Mouse (Mus musculus): Measurements from ENCODE around the gene Scgb1a1. TPM values are rescaled to one million over a fixed set of nuclear protein-coding genes. Genes with fewer than 3 reads are reported as not detected.

The Scgb1a1 gene
- total and polyA plus RNA-seq, 3 experiments = not detected

DNA sequence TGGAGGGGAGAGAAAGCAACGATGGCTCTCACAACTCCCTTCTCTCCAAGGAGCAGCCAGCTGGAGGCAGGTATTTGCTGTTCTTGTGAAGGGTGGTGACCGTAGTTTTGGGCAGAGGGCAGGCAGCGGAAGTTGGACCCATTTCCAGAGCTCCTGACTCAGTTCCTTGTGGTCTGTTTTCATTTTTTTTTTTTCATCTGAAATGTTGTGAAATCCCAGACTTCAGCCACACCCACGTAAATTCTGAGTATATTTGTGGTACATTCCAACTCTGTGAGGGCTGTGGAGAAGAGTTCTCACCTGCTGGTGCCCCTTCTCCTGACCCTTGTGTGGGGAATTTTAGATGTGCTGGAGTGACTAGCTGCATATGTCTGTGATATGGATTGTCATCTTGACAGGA is 27.7 kb downstream of the Scgb1a1 start:
- Histone ChIP-seq H3K27me3 (ENCODE audit: control insufficient read depth in 1 of 2, insufficient read depth in 2 of 2, low read length in 2 of 2) (no peaks in the 10 kb centered on the region), H3K4me1 (ENCODE audit: control insufficient read depth in 1 of 2, insufficient read depth in 2 of 2, low read length in 2 of 2) (peaks cover 42 to 80% of the 10 kb centered on the region in 2 experiments), H3K36me3 (ENCODE audit: control insufficient read depth in 1 of 2, insufficient read depth in 2 of 2, low read length in 2 of 2) (peaks cover 0 to 80% of the 10 kb centered on the region in 2 experiments; a peak in 2 of 4 replicates), H3K27ac (ENCODE audit: control insufficient read depth, low read depth, low read length) (no peak overlapping the region), H3K9me3 (replicated peaks; ENCODE audit: insufficient read depth, low read length) (no peaks in the 10 kb centered on the region), H3K9ac (ENCODE audit: control insufficient read depth, low read depth, low read length, poor library complexity, severe bottlenecking) (no peak overlapping the region), H3K4me3 (ENCODE audit: control insufficient read depth in 1 of 2, insufficient read depth in 1 of 2, low read depth in 2 of 2, low read length in 2 of 2) (no peak overlapping the region), H3K79me2 (ENCODE audit: control insufficient read depth, insufficient read depth, low read length, poor library complexity) (no peaks in the 10 kb centered on the region)
- DNase-seq (ENCODE audit: low read depth, low spot score) = no peak
- TF ChIP-seq EP300 (IDR thresholded peaks at IDR 0.05; ENCODE audit: low read depth in 1 of 2, low read length in 2 of 2) (no peak), MEF2A (IDR thresholded peaks at IDR 0.05; ENCODE audit: extremely low read depth, insufficient replicate concordance, low read depth, low read length, poor library complexity, severe bottlenecking) (no peak), SIN3A (IDR thresholded peaks at IDR 0.05; ENCODE audit: low read length) (no peak), JUND (IDR thresholded peaks at IDR 0.05; ENCODE audit: low read depth, low read length) (no peak), USF1 (IDR thresholded peaks at IDR 0.05; ENCODE audit: low read depth, low read length) (no peak), UBTF (IDR thresholded peaks at IDR 0.05; ENCODE audit: borderline replicate concordance, insufficient read depth, low read depth, low read length) (no peak), USF2 (IDR thresholded peaks at IDR 0.05; ENCODE audit: borderline replicate concordance in 1 of 2, insufficient read depth in 1 of 2, low read depth in 1 of 2, low read length in 2 of 2) (no peak), MAFK (IDR thresholded peaks at IDR 0.05; ENCODE audit: borderline replicate concordance, low read depth, low read length) (no peak), ELF1 (IDR thresholded peaks at IDR 0.05; ENCODE audit: low read depth, low read length) (no peak), ZMIZ1 (IDR thresholded peaks at IDR 0.05; ENCODE audit: low read depth, low read length) (no peak), E2F4 (IDR thresholded peaks at IDR 0.05; ENCODE audit: borderline replicate concordance, low read depth, low read length) (no peak), CHD2 (IDR thresholded peaks at IDR 0.05; ENCODE audit: low read length) (no peak), SMC3 (IDR thresholded peaks at IDR 0.05; ENCODE audit: low read depth, low read length) (no peak), CHD1 (IDR thresholded peaks at IDR 0.05; ENCODE audit: low read depth, low read length) (no peak), NRF1 (IDR thresholded peaks at IDR 0.05; ENCODE audit: insufficient read depth, low read depth, low read length, poor library complexity, severe bottlenecking) (no peak), ZNF384 (IDR thresholded peaks at IDR 0.05; ENCODE audit: low read depth, low read length) (no peak), KAT2A (conservative IDR thresholded peaks at IDR 0.05; ENCODE audit: low read depth, low read length) (no peak), MYB (IDR thresholded peaks at IDR 0.05; ENCODE audit: low read depth, low read length) (no peak), BHLHE40 (IDR thresholded peaks at IDR 0.05; ENCODE audit: borderline replicate concordance, low read depth, low read length) (no peak), MAX (IDR thresholded peaks at IDR 0.05; ENCODE audit: low read length) (no peak)

DNA sequence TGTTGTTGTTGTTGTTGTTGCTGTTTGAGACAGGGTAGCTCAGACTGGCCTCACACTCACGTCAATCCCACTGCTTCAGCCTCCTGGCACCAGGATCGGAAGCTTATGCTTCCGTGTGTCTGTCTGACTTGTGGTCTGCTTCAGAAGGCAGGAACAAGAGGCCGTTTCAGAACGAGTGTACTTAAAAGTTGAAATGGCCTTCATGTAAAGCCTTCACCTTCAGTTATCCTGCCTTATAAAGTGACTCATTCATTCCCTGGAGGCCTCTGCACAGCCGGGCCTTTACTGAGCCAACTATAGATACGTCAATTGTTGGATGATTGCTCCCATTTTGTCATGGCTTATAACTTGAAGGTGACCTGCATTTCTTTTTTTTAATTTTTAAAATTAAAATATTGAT is 28.4 kb downstream of the Scgb1a1 start:
- Histone ChIP-seq H3K79me2 (ENCODE audit: control insufficient read depth, insufficient read depth, low read length, poor library complexity) (no peaks in the 10 kb centered on the region), H3K36me3 (ENCODE audit: control insufficient read depth in 1 of 2, insufficient read depth in 2 of 2, low read length in 2 of 2) (peaks cover 0 to 80% of the 10 kb centered on the region in 2 experiments; a peak in 2 of 4 replicates), H3K9ac (ENCODE audit: control insufficient read depth, low read depth, low read length, poor library complexity, severe bottlenecking) (no peak overlapping the region), H3K27me3 (ENCODE audit: control insufficient read depth in 1 of 2, insufficient read depth in 2 of 2, low read length in 2 of 2) (no peaks in the 10 kb centered on the region), H3K4me3 (ENCODE audit: control insufficient read depth in 1 of 2, insufficient read depth in 1 of 2, low read depth in 2 of 2, low read length in 2 of 2) (no peak overlapping the region), H3K4me1 (ENCODE audit: control insufficient read depth in 1 of 2, insufficient read depth in 2 of 2, low read length in 2 of 2) (peaks cover 40 to 75% of the 10 kb centered on the region in 2 experiments), H3K27ac (ENCODE audit: control insufficient read depth, low read depth, low read length) (no peak overlapping the region), H3K9me3 (replicated peaks; ENCODE audit: insufficient read depth, low read length) (no peaks in the 10 kb centered on the region)
- no peak for DNase-seq (ENCODE audit: low read depth, low spot score)
- TF ChIP-seq CHD1 (IDR thresholded peaks at IDR 0.05; ENCODE audit: low read depth, low read length) = no peak
- no peak for TF ChIP-seq RAD21 (IDR thresholded peaks at IDR 0.05; ENCODE audit: low read depth, low read length)
- no peak for TF ChIP-seq JUND (IDR thresholded peaks at IDR 0.05; ENCODE audit: low read depth, low read length)
- TF ChIP-seq USF2 (IDR thresholded peaks at IDR 0.05; ENCODE audit: borderline replicate concordance in 1 of 2, insufficient read depth in 1 of 2, low read depth in 1 of 2, low read length in 2 of 2) = no peak
- no peak for TF ChIP-seq TCF12 (IDR thresholded peaks at IDR 0.05; ENCODE audit: low read depth, low read length)

Measured in MEL (cell line).